Mouse (Mus musculus) spleen, adult 12 weeks (tissue): ENCODE data around the gene Dnaja3.
"Not testable (repeated sequence)": the region's sequence is repeated elsewhere in the genome, so short reads cannot be mapped to it uniquely, and the experiment has no call there.

Source experiments
- DNase-seq: peaks from one replicate; pipeline ENCODE4 v3.0.0; 2022; ENCODE audit warnings: low spot score

The Dnaja3 gene

GRCm38 (mm10) chr16:4670317-4670716, 30.5 kb downstream of the Dnaja3 start:
- DNase-seq: no peak

GRCm38 (mm10) chr16:4674091-4674490, 34.3 kb downstream of the Dnaja3 start:
- peak; percentile 12 for DNase-seq

GRCm38 (mm10) chr16:4676836-4677235, 37.0 kb downstream of the Dnaja3 start:
- no peak for DNase-seq

GRCm38 (mm10) chr16:4678080-4678479, 38.3 kb downstream of the Dnaja3 start:
- no peak for DNase-seq

- peak; percentile 88 for DNase-seq
Observed at GRCm38 (mm10) chr16:4679121-4680018, 39.6 kb downstream of the Dnaja3 start, which contains the start of gene Coro7. Coro7 (minus strand) TSS chr16:4679777.

GRCm38 (mm10) chr16:4680922-4681455, 41.2 kb downstream of the Dnaja3 start:
- DNase-seq: not testable (repeated sequence)

- no peak for DNase-seq
Observed at GRCm38 (mm10) chr16:4682628-4683179, 42.9 kb downstream of the Dnaja3 start.

GRCm38 (mm10) chr16:4683193-4683580, 43.4 kb downstream of the Dnaja3 start:
- no peak for DNase-seq

- DNase-seq: peak; percentile 97
Observed at GRCm38 (mm10) chr16:4683581-4684456, 44.0 kb downstream of the Dnaja3 start.

- DNase-seq: no peak
Observed at GRCm38 (mm10) chr16:4684457-4684791, 44.6 kb downstream of the Dnaja3 start.

- not testable (repeated sequence) for DNase-seq
Observed at GRCm38 (mm10) chr16:4689371-4689770, 49.6 kb downstream of the Dnaja3 start.

- no peak for DNase-seq
Observed at GRCm38 (mm10) chr16:4701211-4701610, 61.4 kb downstream of the Dnaja3 start.

- no peak for DNase-seq
Observed at GRCm38 (mm10) chr16:4702646-4703045, 62.9 kb downstream of the Dnaja3 start.

- DNase-seq: no peak
Observed at GRCm38 (mm10) chr16:4705541-4705940, 65.8 kb downstream of the Dnaja3 start.

- DNase-seq: no peak
Observed at GRCm38 (mm10) chr16:4711173-4711572, 71.4 kb downstream of the Dnaja3 start.

- no peak for DNase-seq
Observed at GRCm38 (mm10) chr16:4713861-4714710, 74.3 kb downstream of the Dnaja3 start.

GRCm38 (mm10) chr16:4717866-4718265, 78.1 kb downstream of the Dnaja3 start:
- DNase-seq: no peak

GRCm38 (mm10) chr16:4718753-4719518, 79.1 kb downstream of the Dnaja3 start, which contains the start of gene Nmral1:
Nmral1 (minus strand) TSS chr16:4719356.
- peak; percentile 68 for DNase-seq

- DNase-seq: no peak
Observed at GRCm38 (mm10) chr16:4722128-4722914, 82.5 kb downstream of the Dnaja3 start.

- DNase-seq: no peak
Observed at GRCm38 (mm10) chr16:4722915-4723209, 83.1 kb downstream of the Dnaja3 start.
